Mouse (Mus musculus): ENCODE results near the gene Stard3nl. TPM values are rescaled to one million over a fixed set of nuclear protein-coding genes. Genes with fewer than 3 reads are reported as not detected.
"Not testable (repeated sequence)": the region's sequence is repeated elsewhere in the genome, so short reads cannot be mapped to it uniquely, and the experiment has no call there.

The Stard3nl gene
- total RNA-seq, 2 experiments from 2014 or later: 15.0 to 16.6 TPM

GRCm38 (mm10) chr13:19389896-19390295 lies 5.7 kb downstream of the Stard3nl start:
- no peak for DNase-seq (ENCODE audit: low spot score)
- intact Hi-C loops (cut with DNase I): loop anchor here (10.0 kb wide), 1 partner anchor 1695 kb away; the partner anchor contains the start of genes Mplkip and Sugct

GRCm38 (mm10) chr13:19389434-19389833 lies 6.2 kb downstream of the Stard3nl start:
- intact Hi-C loops (cut with DNase I): loop anchor here (10.0 kb wide), 1 partner anchor 1695 kb away; the partner anchor contains the start of genes Mplkip and Sugct
- no peak for DNase-seq (ENCODE audit: low spot score)

GRCm38 (mm10) chr13:19385226-19385625 lies 10.4 kb downstream of the Stard3nl start:
- intact Hi-C loops (cut with DNase I): loop anchor here (10.0 kb wide), 1 partner anchor 1690 kb away; the partner anchor contains the start of genes Mplkip and Sugct
- DNase-seq (ENCODE audit: low spot score): no peak

GRCm38 (mm10) chr13:19381112-19381828 lies 14.3 kb downstream of the Stard3nl start:
- no peak for DNase-seq (ENCODE audit: low spot score)
- intact Hi-C loops (cut with DNase I): loop anchor here (10.0 kb wide), 1 partner anchor 1686 kb away; the partner anchor contains the start of genes Mplkip and Sugct

GRCm38 (mm10) chr13:19379313-19379712 lies 16.3 kb downstream of the Stard3nl start:
- intact Hi-C loops (cut with DNase I): no loop called here
- no peak for DNase-seq (ENCODE audit: low spot score)

GRCm38 (mm10) chr13:19372133-19372729 lies 23.4 kb downstream of the Stard3nl start:
- DNase-seq (ENCODE audit: low spot score): no peak
- intact Hi-C loops (cut with DNase I): no loop called here

GRCm38 (mm10) chr13:19368817-19369216 lies 26.8 kb downstream of the Stard3nl start:
- no peak for DNase-seq (ENCODE audit: low spot score)
- intact Hi-C loops (cut with DNase I): loop anchor here (5.0 kb wide), 1 partner anchor 33 kb away; no protein-coding TSS in a partner anchor

GRCm38 (mm10) chr13:19367536-19367935 lies 28.1 kb downstream of the Stard3nl start:
- intact Hi-C loops (cut with DNase I): loop anchor here (5.0 kb wide), 1 partner anchor 35 kb away; no protein-coding TSS in a partner anchor
- no peak for DNase-seq (ENCODE audit: low spot score)

- intact Hi-C loops (cut with DNase I): loop anchor here (5.0 kb wide), 1 partner anchor 35 kb away; no protein-coding TSS in a partner anchor
- no peak for DNase-seq (ENCODE audit: low spot score)
Observed at GRCm38 (mm10) chr13:19366866-19367265, 28.7 kb downstream of the Stard3nl start.

- intact Hi-C loops (cut with DNase I): loop anchor here (2.0 to 5.0 kb wide), 4 partner anchors 37 to 319 kb away; no protein-coding TSS in a partner anchor
Observed at GRCm38 (mm10) chr13:19365596-19365995, 30.0 kb downstream of the Stard3nl start.

GRCm38 (mm10) chr13:19364245-19364772 lies 31.3 kb downstream of the Stard3nl start:
- no peak for DNase-seq (ENCODE audit: low spot score)

More at GRCm38 (mm10) chr13:19365596-19365995, 30.0 kb downstream of the Stard3nl start:
- no peak for DNase-seq (ENCODE audit: low spot score)

GRCm38 (mm10) chr13:19362358-19362757 lies 33.2 kb downstream of the Stard3nl start:
- intact Hi-C loops (cut with DNase I): loop anchor here (2.0 kb wide), 1 partner anchor 314 kb away; no protein-coding TSS in a partner anchor
- DNase-seq (ENCODE audit: low spot score): no peak

More at GRCm38 (mm10) chr13:19364245-19364772, 31.3 kb downstream of the Stard3nl start:
- intact Hi-C loops (cut with DNase I): loop anchor here (2.0 kb wide), 3 partner anchors 72 to 320 kb away; no protein-coding TSS in a partner anchor

GRCm38 (mm10) chr13:19358027-19358426 lies 37.6 kb downstream of the Stard3nl start:
- no peak for DNase-seq (ENCODE audit: low spot score)
- intact Hi-C loops (cut with DNase I): no loop called here

GRCm38 (mm10) chr13:19357301-19357700 lies 38.3 kb downstream of the Stard3nl start:
- DNase-seq (ENCODE audit: low spot score): peak; percentile 9
- intact Hi-C loops (cut with DNase I): no loop called here

- no peak for DNase-seq (ENCODE audit: low spot score)
- intact Hi-C loops (cut with DNase I): no loop called here
Observed at GRCm38 (mm10) chr13:19356720-19357119, 38.9 kb downstream of the Stard3nl start.

- intact Hi-C loops (cut with DNase I): no loop called here
- DNase-seq (ENCODE audit: low spot score): no peak
Observed at GRCm38 (mm10) chr13:19356120-19356519, 39.5 kb downstream of the Stard3nl start.

- intact Hi-C loops (cut with DNase I): no loop called here
Observed at GRCm38 (mm10) chr13:19352795-19353194, 42.8 kb downstream of the Stard3nl start.

GRCm38 (mm10) chr13:19340356-19340755 lies 55.2 kb downstream of the Stard3nl start:
- DNase-seq (ENCODE audit: low spot score); intact Hi-C loops (cut with DNase I): not testable (repeated sequence)

More at GRCm38 (mm10) chr13:19352795-19353194, 42.8 kb downstream of the Stard3nl start:
- no peak for DNase-seq (ENCODE audit: low spot score)

GRCm38 (mm10) chr13:19336310-19336709 lies 59.3 kb downstream of the Stard3nl start:
- intact Hi-C loops (cut with DNase I): not testable (repeated sequence)

More at GRCm38 (mm10) chr13:19336310-19336709, 59.3 kb downstream of the Stard3nl start:
- not testable (repeated sequence) for DNase-seq (ENCODE audit: low spot score)
